In genomic region chr13:98505489-98505857, GRCm38 (mm10) we compare ENCODE assay signal across 15 mouse cellular contexts. TPM values are rescaled to one million over a fixed set of nuclear protein-coding genes. Genes with fewer than 3 reads are reported as not detected.
A peak's percentile ranks its signal among the peaks of the same experiment; 100 is the strongest.
DNase-seq lines count a peak whose midpoint lies in the region; ATAC-seq lines count a peak whose summit lies in the region.
"Had no signal": no experiment of that assay in that cellular context is flagged by ENCODE, and none has a peak within 500 bp of the region (broad histone marks: within the 10 kb centered on the region; RNA-seq: fewer than 3 reads in every experiment).

No protein-coding gene starts in this region.

- no peaks in the 10 kb centered on the region for H3K9me3 ChIP-seq in heart, embryonic 10.5 days
- H3K9me3 ChIP-seq in midbrain, embryonic 10.5 days (replicated peaks): no peaks in the 10 kb centered on the region
- no peaks in the 10 kb centered on the region for H3K9me3 ChIP-seq in midbrain, embryonic 11.5 days (ENCODE audit: control insufficient read depth, low read length)
- no peaks in the 10 kb centered on the region for H3K9me3 ChIP-seq in intestine, embryonic 14.5 days (ENCODE audit: control insufficient read depth, low read length)
- H3K9me3 ChIP-seq in neural tube, embryonic 11.5 days (ENCODE audit: control insufficient read depth, low read length): no peaks in the 10 kb centered on the region

- peaks cover 97% of the 10 kb centered on the region for H3K27me3 ChIP-seq in heart, embryonic 10.5 days (ENCODE audit: insufficient read depth, poor library complexity, severe bottlenecking)
- H3K27me3 ChIP-seq in midbrain, embryonic 10.5 days (ENCODE audit: low read depth, poor library complexity, severe bottlenecking): peaks cover 100% of the 10 kb centered on the region
- H3K27me3 ChIP-seq in midbrain, embryonic 11.5 days (ENCODE audit: control insufficient read depth, insufficient read depth, low read length): peaks cover 83% of the 10 kb centered on the region
- peaks cover 78% of the 10 kb centered on the region for H3K27me3 ChIP-seq in intestine, embryonic 14.5 days (replicated peaks; ENCODE audit: control insufficient read depth, insufficient read depth, low read length)
- H3K27me3 ChIP-seq in neural tube, embryonic 11.5 days (ENCODE audit: control insufficient read depth, insufficient read depth, low read length): peaks cover 62% of the 10 kb centered on the region

- no peak overlapping the region; the same call in 1 of the 2 replicates for H3K4me2 ChIP-seq in midbrain, embryonic 11.5 days
- H3K4me2 ChIP-seq in intestine, embryonic 14.5 days (ENCODE audit: low read length): peak overlapping the region; percentile 64; the same call in 1 of the 2 replicates
- peak overlapping the region; percentile 90; the same call in 1 of the 2 replicates for H3K4me2 ChIP-seq in neural tube, embryonic 11.5 days (ENCODE audit: low read depth)

- WGBS in heart, embryonic 10.5 days: 5% methylated on average over 11 of the region's 11 CpGs
- WGBS in midbrain, embryonic 10.5 days: 4% methylated on average over 11 of the region's 11 CpGs
- 3% methylated on average over 11 of the region's 11 CpGs for WGBS in midbrain, embryonic 11.5 days
- WGBS in intestine, embryonic 14.5 days: 12% methylated on average over 11 of the region's 11 CpGs
- WGBS in neural tube, embryonic 11.5 days: 4% methylated on average over 11 of the region's 11 CpGs

- H3K9ac ChIP-seq in midbrain, embryonic 11.5 days (ENCODE audit: low read length): no peak overlapping the region
- H3K9ac ChIP-seq in intestine, embryonic 14.5 days (ENCODE audit: low read length): no peak overlapping the region
- no peak overlapping the region for H3K9ac ChIP-seq in neural tube, embryonic 11.5 days (ENCODE audit: low read length)

- H3K36me3 ChIP-seq in heart, embryonic 10.5 days: no peaks in the 10 kb centered on the region
- no peaks in the 10 kb centered on the region for H3K36me3 ChIP-seq in midbrain, embryonic 10.5 days
- no peaks in the 10 kb centered on the region for H3K36me3 ChIP-seq in midbrain, embryonic 11.5 days (ENCODE audit: control insufficient read depth, insufficient read depth, low read length)
- no peaks in the 10 kb centered on the region for H3K36me3 ChIP-seq in intestine, embryonic 14.5 days (ENCODE audit: control insufficient read depth, insufficient read depth, low read length)
- H3K36me3 ChIP-seq in neural tube, embryonic 11.5 days (ENCODE audit: control insufficient read depth, insufficient read depth, low read length): no peaks in the 10 kb centered on the region

- H3K4me3 ChIP-seq in heart, embryonic 10.5 days: peak overlapping the region; percentile 58; the same call in 1 of the 2 replicates
- H3K4me3 ChIP-seq in midbrain, embryonic 10.5 days: peak overlapping the region; percentile 60
- no peak overlapping the region; the same call in 1 of the 2 replicates for H3K4me3 ChIP-seq in midbrain, embryonic 11.5 days (ENCODE audit: low read depth, low read length)
- H3K4me3 ChIP-seq in intestine, embryonic 14.5 days (ENCODE audit: low read depth, low read length): peak overlapping the region; percentile 34; the same call in 1 of the 2 replicates
- H3K4me3 ChIP-seq in neural tube, embryonic 11.5 days (ENCODE audit: low read depth, low read length): no peak overlapping the region

- no peak for ATAC-seq in midbrain, embryonic 11.5 days (ENCODE audit: low FRiP score)
- ATAC-seq in intestine, embryonic 14.5 days (replicated peaks; ENCODE audit: low FRiP score, low TSS enrichment, low read depth): no peak
- no peak for ATAC-seq in neural tube, embryonic 11.5 days (ENCODE audit: insufficient read depth, low FRiP score, low TSS enrichment)

- H3K27ac ChIP-seq in heart, embryonic 10.5 days: no peak overlapping the region
- peak overlapping the region; percentile 85; the same call in 1 of the 2 replicates for H3K27ac ChIP-seq in midbrain, embryonic 10.5 days (replicated peaks)
- no peak overlapping the region for H3K27ac ChIP-seq in midbrain, embryonic 11.5 days (ENCODE audit: low read depth, low read length)
- H3K27ac ChIP-seq in intestine, embryonic 14.5 days (ENCODE audit: low read depth): no peak overlapping the region
- H3K27ac ChIP-seq in neural tube, embryonic 11.5 days (ENCODE audit: low read depth, low read length): no peak overlapping the region
- H3K27ac ChIP-seq: kidney, postnatal 0 days had no signal

- H3K4me1 ChIP-seq in heart, embryonic 10.5 days: peaks cover 25% of the 10 kb centered on the region
- H3K4me1 ChIP-seq in midbrain, embryonic 10.5 days: peaks cover 53% of the 10 kb centered on the region
- peaks cover 24% of the 10 kb centered on the region for H3K4me1 ChIP-seq in midbrain, embryonic 11.5 days (ENCODE audit: control insufficient read depth, insufficient read depth, low read length)
- H3K4me1 ChIP-seq in intestine, embryonic 14.5 days (replicated peaks; ENCODE audit: control insufficient read depth, insufficient read depth, low read length): peaks cover 22% of the 10 kb centered on the region
- peaks cover 20% of the 10 kb centered on the region; the same call in 1 of the 2 replicates for H3K4me1 ChIP-seq in neural tube, embryonic 11.5 days (ENCODE audit: control insufficient read depth, insufficient read depth, low read length)

- intact Hi-C loops in heart, postnatal 14 days (cut with DNase I): no loop called here

- no peak for DNase-seq in heart, embryonic 10.5 days (ENCODE audit: low spot score)
- no peak for DNase-seq in heart, postnatal 14 days
- DNase-seq in midbrain, embryonic 10.5 days (ENCODE audit: low spot score): peak; percentile 45
- no peak for DNase-seq in midbrain, embryonic 11.5 days (ENCODE audit: low spot score, missing footprints)
- no peak for DNase-seq in intestine, embryonic 14.5 days (ENCODE audit: low spot score)
- DNase-seq in neural tube, embryonic 11.5 days (ENCODE audit: low spot score): no peak
- DNase-seq in MN1 (ENCODE audit: low spot score): no peak
- DNase-seq in layer of hippocampus, adult 8-10 months (ENCODE audit: low spot score in 2 of 2): no peak
- DNase-seq: gastrocnemius, postnatal 36 days; left cerebral cortex, postnatal 4 days; thymus, adult 2 months had no signal

RNA-seq across cellular contexts. Expression of gene Gm10320, which starts 13.7 kb away (rescaled TPM):
- polyA plus RNA-seq in heart, embryonic 10.5 days (2016; fragmentation: Nextera tagmentation; extraction: Ambion mirVana): 0.48 and 0.82 TPM in 2 replicates
- total RNA-seq in heart, postnatal 14 days (2021): not detected
- polyA plus RNA-seq in midbrain, embryonic 10.5 days (2016; fragmentation: Nextera tagmentation; extraction: Ambion mirVana): 1.1 and 1.2 TPM in 2 replicates
- polyA plus RNA-seq in midbrain, embryonic 11.5 days (2014; fragmentation: Nextera tagmentation; extraction: Ambion mirVana): 0.88 and 1.0 TPM in 2 replicates
- polyA plus RNA-seq in intestine, embryonic 14.5 days (2014; fragmentation: Nextera tagmentation; extraction: Ambion mirVana): 1.3 and 1.4 TPM in 2 replicates
- polyA plus RNA-seq in neural tube, embryonic 11.5 days (2014; fragmentation: Nextera tagmentation; extraction: Ambion mirVana): 1.1 and 1.4 TPM in 2 replicates
- total RNA-seq in layer of hippocampus, adult 8-10 months (2022): not detected
- total RNA-seq: adrenal gland, adult 18-20 months; gastrocnemius, postnatal 36 days; heart, postnatal 10 days; layer of hippocampus, postnatal 14 days; left cerebral cortex, postnatal 4 days had no signal

Comparison
In these comparisons a context has a peak if more than half of its experiments do, and no peak if none do; other contexts are left out.
1. H3K4me3 ChIP-seq: peak in heart, embryonic 10.5 days (single experiment), midbrain, embryonic 10.5 days (single experiment) and intestine, embryonic 14.5 days (single experiment); none in midbrain, embryonic 11.5 days (single experiment) and neural tube, embryonic 11.5 days (single experiment).